Mouse (Mus musculus): ENCODE results near the gene Adi1. TPM values are rescaled to one million over a fixed set of nuclear protein-coding genes. Genes with fewer than 3 reads are reported as not detected.
A peak's percentile ranks its signal among the peaks of the same experiment; 100 is the strongest.

The Adi1 gene
- polyA plus RNA-seq, 1 experiment from 2014 or later: 69.5 TPM

- no peak overlapping the region for H3K9ac ChIP-seq
- H3K27me3 ChIP-seq: no peaks in the 10 kb centered on the region
- no peak overlapping the region for H3K4me2 ChIP-seq
- no peaks in the 10 kb centered on the region for H3K9me3 ChIP-seq
- no peak for ATAC-seq (ENCODE audit: insufficient number of reproducible peaks, insufficient read depth, low FRiP score, low TSS enrichment, low read depth)
- peaks cover 44% of the 10 kb centered on the region for H3K36me3 ChIP-seq
- no peaks in the 10 kb centered on the region; the same call in 1 of the 2 replicates for H3K4me1 ChIP-seq
- WGBS: 77% methylated on average over 14 of the region's 14 CpGs
- H3K4me3 ChIP-seq: no peak overlapping the region
- H3K27ac ChIP-seq: no peak overlapping the region
Measured at GRCm38 (mm10) chr12:28697821-28698595, 23.0 kb downstream of the Adi1 start.

DNA sequence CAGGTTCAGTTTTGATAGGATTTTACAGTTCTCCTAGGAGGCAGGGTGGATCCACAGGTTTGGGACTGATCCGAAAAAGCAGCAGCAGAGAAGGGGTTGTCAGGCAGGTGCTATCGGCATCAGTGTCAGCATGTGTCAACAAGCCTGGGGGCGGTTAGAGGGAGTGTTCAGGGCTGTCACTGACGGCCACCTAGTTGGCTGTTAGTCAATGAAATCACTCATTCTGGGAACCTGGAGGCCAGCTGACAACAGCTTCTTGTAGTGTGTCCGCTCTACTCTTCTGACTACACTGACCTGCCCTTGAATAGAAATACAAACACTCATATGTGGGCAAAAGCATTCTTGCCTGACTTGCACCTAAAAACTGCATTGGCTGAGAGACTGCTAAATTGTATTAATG, 24.1 kb downstream of the Adi1 start:
- H3K27ac ChIP-seq: no peak overlapping the region
- H3K9me3 ChIP-seq: no peaks in the 10 kb centered on the region
- no peak for ATAC-seq (ENCODE audit: insufficient number of reproducible peaks, insufficient read depth, low FRiP score, low TSS enrichment, low read depth)
- H3K27me3 ChIP-seq: no peaks in the 10 kb centered on the region
- H3K4me1 ChIP-seq: no peaks in the 10 kb centered on the region; the same call in 1 of the 2 replicates
- 75% methylated on average over 5 of the region's 5 CpGs for WGBS
- H3K4me3 ChIP-seq: no peak overlapping the region
- H3K4me2 ChIP-seq: no peak overlapping the region
- peaks cover 40% of the 10 kb centered on the region for H3K36me3 ChIP-seq
- H3K9ac ChIP-seq: no peak overlapping the region

GRCm38 (mm10) chr12:28699656-28700055, 24.6 kb downstream of the Adi1 start:
- Histone ChIP-seq H3K36me3 (peaks cover 35% of the 10 kb centered on the region), H3K9me3 (no peaks in the 10 kb centered on the region), H3K27ac (peak overlapping the region; percentile 78; the same call in 1 of the 2 replicates), H3K9ac (no peak overlapping the region), H3K4me1 (no peaks in the 10 kb centered on the region; the same call in 1 of the 2 replicates), H3K27me3 (no peaks in the 10 kb centered on the region), H3K4me3 (no peak overlapping the region), H3K4me2 (no peak overlapping the region)
- 6% methylated on average over 6 of the region's 6 CpGs for WGBS
- no peak for ATAC-seq (ENCODE audit: insufficient number of reproducible peaks, insufficient read depth, low FRiP score, low TSS enrichment, low read depth)

DNA sequence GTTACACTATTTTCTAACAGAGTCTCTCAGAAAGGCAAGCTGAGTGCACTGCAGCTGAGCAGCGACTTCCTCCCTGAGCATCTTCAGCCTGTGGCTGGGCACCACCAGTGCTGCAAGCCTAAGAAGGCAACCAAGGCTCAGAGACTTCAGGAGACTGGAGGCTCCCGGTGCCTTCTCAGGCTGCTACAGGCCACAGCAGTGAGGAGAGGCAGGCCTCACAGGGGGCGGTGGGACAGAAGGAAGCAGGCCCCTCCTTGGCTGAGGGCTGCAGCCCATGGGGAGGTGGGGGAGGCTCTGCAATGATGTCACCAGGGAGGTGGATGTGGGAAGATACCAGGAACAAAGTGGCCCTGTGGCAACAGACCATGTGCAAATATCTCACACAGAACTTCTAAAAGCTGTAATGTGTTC, 25.1 kb downstream of the Adi1 start:
- H3K4me2 ChIP-seq: no peak overlapping the region
- H3K4me3 ChIP-seq: no peak overlapping the region
- peaks cover 30% of the 10 kb centered on the region for H3K36me3 ChIP-seq
- peak overlapping the region; percentile 78 for H3K27ac ChIP-seq
- 36% methylated on average over 3 of the region's 3 CpGs for WGBS
- no peaks in the 10 kb centered on the region for H3K9me3 ChIP-seq
- no peaks in the 10 kb centered on the region for H3K27me3 ChIP-seq
- peak overlapping the region; percentile 49; the same call in 1 of the 2 replicates for H3K9ac ChIP-seq
- no peaks in the 10 kb centered on the region; the same call in 1 of the 2 replicates for H3K4me1 ChIP-seq
- ATAC-seq (ENCODE audit: insufficient number of reproducible peaks, insufficient read depth, low FRiP score, low TSS enrichment, low read depth): no peak

DNA sequence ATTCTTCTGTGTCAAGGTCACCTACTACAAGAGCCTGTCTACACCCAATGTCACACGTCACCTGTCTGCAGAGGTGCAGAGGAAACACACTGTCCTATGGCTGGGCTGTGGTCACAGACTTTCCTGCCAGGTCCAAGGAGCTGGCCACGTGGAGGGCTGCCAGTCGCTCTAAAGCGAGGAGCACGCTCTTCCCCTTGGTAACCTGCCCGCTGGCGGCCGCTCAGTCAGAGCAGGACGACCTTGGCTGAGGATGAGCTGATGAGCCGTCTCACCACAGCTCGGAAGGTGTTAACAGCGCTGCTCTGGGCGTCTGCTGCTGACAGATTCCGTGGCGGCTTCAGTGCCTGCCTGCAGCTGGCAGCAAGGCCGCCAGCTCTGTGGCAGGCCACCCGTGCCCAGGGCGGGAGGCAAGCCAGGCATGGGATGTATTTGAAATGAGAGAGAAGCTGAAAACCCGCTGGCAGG, 25.6 kb downstream of the Adi1 start:
- no peaks in the 10 kb centered on the region for H3K27me3 ChIP-seq
- H3K9me3 ChIP-seq: no peaks in the 10 kb centered on the region
- WGBS: 86% methylated on average over 19 of the region's 19 CpGs
- H3K4me1 ChIP-seq: no peaks in the 10 kb centered on the region; the same call in 1 of the 2 replicates
- H3K27ac ChIP-seq: no peak overlapping the region; the same call in 1 of the 2 replicates
- 0 out of 2 replicates have a peak overlapping the region, but pooled peaks have one; percentile 49 for H3K9ac ChIP-seq
- peaks cover 25% of the 10 kb centered on the region for H3K36me3 ChIP-seq
- no peak for ATAC-seq (ENCODE audit: insufficient number of reproducible peaks, insufficient read depth, low FRiP score, low TSS enrichment, low read depth)
- H3K4me2 ChIP-seq: no peak overlapping the region
- H3K4me3 ChIP-seq: no peak overlapping the region

- Histone ChIP-seq H3K36me3 (peaks cover 18% of the 10 kb centered on the region), H3K27me3 (no peaks in the 10 kb centered on the region), H3K4me2 (no peak overlapping the region), H3K9ac (no peak overlapping the region), H3K4me3 (no peak overlapping the region), H3K27ac (no peak overlapping the region), H3K4me1 (no peaks in the 10 kb centered on the region; the same call in 1 of the 2 replicates), H3K9me3 (no peaks in the 10 kb centered on the region)
- ATAC-seq (ENCODE audit: insufficient number of reproducible peaks, insufficient read depth, low FRiP score, low TSS enrichment, low read depth): no peak
- 88% methylated on average over 11 of the region's 11 CpGs for WGBS
Measured at GRCm38 (mm10) chr12:28701302-28701701, 26.3 kb downstream of the Adi1 start.

DNA sequence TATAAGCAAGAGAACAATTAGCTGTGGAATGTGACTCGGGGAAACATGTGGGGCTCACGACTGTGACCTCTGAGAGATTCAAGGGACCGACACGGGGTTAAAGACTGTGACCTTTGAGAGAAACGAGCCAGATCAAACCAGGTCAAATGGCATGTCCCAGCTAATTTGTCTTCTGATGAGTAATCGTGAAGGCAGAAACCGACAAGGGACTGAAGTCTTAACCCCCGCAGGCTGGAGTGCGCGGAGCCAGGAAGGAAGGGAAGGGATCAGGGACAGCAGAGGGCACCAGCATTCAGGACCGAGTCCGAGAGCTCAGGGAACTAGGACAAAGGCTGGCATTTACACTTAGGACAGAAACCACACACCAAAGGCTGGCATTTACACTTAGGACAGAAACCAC, 29.4 kb downstream of the Adi1 start:
- WGBS: 6% methylated on average over 12 of the region's 12 CpGs

DNA sequence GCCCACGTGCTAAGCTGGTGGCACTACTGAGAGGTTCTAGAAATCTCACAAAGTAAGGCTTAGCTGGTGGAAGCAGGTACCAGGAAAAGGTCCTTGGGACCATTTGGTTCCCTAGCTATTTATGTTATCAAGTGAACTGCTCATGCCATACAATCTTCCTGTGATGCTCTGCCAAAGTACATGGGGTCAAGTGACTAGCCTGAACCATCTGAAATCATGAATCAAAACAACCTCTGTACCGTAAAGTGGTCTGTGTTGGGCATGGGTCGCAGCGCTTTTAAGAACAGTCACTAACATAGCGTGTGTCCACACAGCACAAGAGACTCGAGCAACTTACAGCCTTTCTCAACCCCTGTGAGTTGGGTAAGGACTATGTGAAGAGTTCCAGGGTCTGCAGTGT, 30.2 kb downstream of the Adi1 start:
- Histone ChIP-seq H3K9ac (no peak overlapping the region), H3K4me3 (no peak overlapping the region), H3K27ac (no peak overlapping the region), H3K4me1 (no peaks in the 10 kb centered on the region; the same call in 1 of the 2 replicates), H3K27me3 (no peaks in the 10 kb centered on the region), H3K36me3 (peaks cover 23% of the 10 kb centered on the region), H3K4me2 (no peak overlapping the region), H3K9me3 (no peaks in the 10 kb centered on the region)
- ATAC-seq (ENCODE audit: insufficient number of reproducible peaks, insufficient read depth, low FRiP score, low TSS enrichment, low read depth): no peak
- 85% methylated on average over 6 of the region's 6 CpGs for WGBS

More for the DNA sequence above, 29.4 kb downstream of the Adi1 start:
- Histone ChIP-seq H3K4me3 (no peak overlapping the region), H3K9me3 (no peaks in the 10 kb centered on the region), H3K36me3 (peaks cover 15% of the 10 kb centered on the region), H3K27ac (no peak overlapping the region), H3K27me3 (no peaks in the 10 kb centered on the region), H3K4me1 (no peaks in the 10 kb centered on the region; the same call in 1 of the 2 replicates), H3K4me2 (no peak overlapping the region), H3K9ac (no peak overlapping the region)
- ATAC-seq (ENCODE audit: insufficient number of reproducible peaks, insufficient read depth, low FRiP score, low TSS enrichment, low read depth): no peak

GRCm38 (mm10) chr12:28708154-28708553, 33.1 kb downstream of the Adi1 start:
- no peak overlapping the region for H3K27ac ChIP-seq
- peaks cover 45% of the 10 kb centered on the region for H3K36me3 ChIP-seq
- H3K27me3 ChIP-seq: no peaks in the 10 kb centered on the region
- H3K9ac ChIP-seq: no peak overlapping the region
- H3K4me1 ChIP-seq: no peaks in the 10 kb centered on the region
- no peak overlapping the region for H3K4me3 ChIP-seq
- H3K9me3 ChIP-seq: no peaks in the 10 kb centered on the region
- H3K4me2 ChIP-seq: no peak overlapping the region
- WGBS: 81% methylated on average over 4 of the region's 4 CpGs
- ATAC-seq (ENCODE audit: insufficient number of reproducible peaks, insufficient read depth, low FRiP score, low TSS enrichment, low read depth): no peak

DNA sequence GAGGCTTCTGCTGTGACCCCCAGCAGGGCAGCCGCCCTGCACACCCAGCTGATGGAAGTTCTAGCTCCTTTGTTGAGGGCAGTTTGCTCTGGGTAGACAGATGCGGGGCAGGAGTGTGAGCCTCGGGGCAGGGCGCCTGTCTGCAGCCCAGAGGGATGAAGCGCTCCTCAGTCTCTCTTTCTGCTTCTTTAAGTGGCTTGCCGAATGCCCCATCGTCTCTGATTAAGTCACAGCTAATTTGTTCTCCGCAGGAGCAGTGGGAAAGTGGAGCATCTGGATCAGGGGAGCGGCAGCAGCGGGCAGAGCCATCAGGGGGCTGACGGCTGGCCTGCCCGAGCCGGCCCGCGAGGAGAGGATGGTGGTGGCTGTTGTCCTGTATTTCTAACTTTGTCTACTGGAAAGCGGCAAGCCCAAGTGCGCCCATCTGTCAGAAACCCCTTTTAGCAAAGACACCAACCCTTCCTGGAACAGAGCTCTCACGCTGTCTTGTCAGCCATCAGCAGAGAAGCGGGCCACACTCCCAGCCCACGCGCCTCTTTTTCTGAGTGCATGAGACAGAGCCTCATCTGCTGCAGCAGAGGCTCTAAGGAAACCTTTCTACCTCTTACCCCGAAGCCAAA, 35.6 kb downstream of the Adi1 start:
- H3K4me3 ChIP-seq: no peak overlapping the region
- H3K9ac ChIP-seq: no peak overlapping the region
- peaks cover 54% of the 10 kb centered on the region for H3K36me3 ChIP-seq
- H3K27ac ChIP-seq: no peak overlapping the region
- H3K4me1 ChIP-seq: no peaks in the 10 kb centered on the region
- H3K4me2 ChIP-seq: no peak overlapping the region
- no peaks in the 10 kb centered on the region for H3K9me3 ChIP-seq
- H3K27me3 ChIP-seq: no peaks in the 10 kb centered on the region
- no peak for ATAC-seq (ENCODE audit: insufficient number of reproducible peaks, insufficient read depth, low FRiP score, low TSS enrichment, low read depth)
- 72% methylated on average over 22 of the region's 22 CpGs for WGBS

- no peak for ATAC-seq (ENCODE audit: insufficient number of reproducible peaks, insufficient read depth, low FRiP score, low TSS enrichment, low read depth)
- no peak overlapping the region for H3K9ac ChIP-seq
- no peaks in the 10 kb centered on the region for H3K27me3 ChIP-seq
- no peaks in the 10 kb centered on the region for H3K9me3 ChIP-seq
- H3K4me1 ChIP-seq: no peaks in the 10 kb centered on the region
- H3K4me2 ChIP-seq: no peak overlapping the region
- H3K36me3 ChIP-seq: peaks cover 58% of the 10 kb centered on the region
- no peak overlapping the region for H3K27ac ChIP-seq
- WGBS: 89% methylated on average over 24 of the region's 24 CpGs
- H3K4me3 ChIP-seq: no peak overlapping the region
Measured at GRCm38 (mm10) chr12:28714822-28715632, 40.0 kb downstream of the Adi1 start.
